Mouse (Mus musculus): Measurements from ENCODE around the gene Wdr19. TPM values are rescaled to one million over a fixed set of nuclear protein-coding genes. Genes with fewer than 3 reads are reported as not detected.
A peak's percentile ranks its signal among the peaks of the same experiment; 100 is the strongest.

Gene Wdr19
- total RNA-seq, 2 experiments from 2014 or later: 18.9 to 20.0 TPM

GRCm38 (mm10) chr5:65181794-65182169, 17.7 kb upstream of the Wdr19 start:
- no peak for DNase-seq (ENCODE audit: extremely low spot score in 1 of 2, low spot score in 2 of 2)
- intact Hi-C loops (cut with DNase I): no loop called here

GRCm38 (mm10) chr5:65182268-65182667, 17.2 kb upstream of the Wdr19 start:
- no peak for DNase-seq (ENCODE audit: extremely low spot score in 1 of 2, low spot score in 2 of 2)
- intact Hi-C loops (cut with DNase I): no loop called here

- intact Hi-C loops (cut with DNase I): no loop called here
- no peak for DNase-seq (ENCODE audit: extremely low spot score in 1 of 2, low spot score in 2 of 2)
These were observed 7.9 kb upstream of the Wdr19 start for GRCm38 (mm10) chr5:65191601-65192000.

DNA sequence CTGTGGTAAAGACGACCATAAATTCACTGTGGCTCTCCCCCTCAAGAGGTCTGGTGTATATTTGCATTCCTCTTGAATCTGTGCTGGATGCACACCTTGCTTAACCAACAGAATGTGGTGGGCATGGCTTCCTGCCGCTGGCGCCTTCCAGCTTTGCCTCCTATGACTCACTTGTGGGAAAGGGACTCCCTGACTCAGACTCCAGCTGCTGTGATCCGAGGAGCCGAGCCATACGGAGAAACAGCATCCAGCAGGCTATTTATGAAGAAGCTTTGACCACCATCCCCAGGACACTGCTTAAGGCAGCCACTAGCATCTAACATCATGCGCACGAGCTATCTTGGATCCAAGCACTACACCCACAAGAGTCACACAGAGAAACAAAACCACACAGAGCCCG, 5.1 kb upstream of the Wdr19 start:
- intact Hi-C loops (cut with DNase I): no loop called here
- no peak for DNase-seq (ENCODE audit: extremely low spot score in 1 of 2, low spot score in 2 of 2)

GRCm38 (mm10) chr5:65204726-65205125, 5.2 kb downstream of the Wdr19 start:
- intact Hi-C loops (cut with DNase I): no loop called here
- no peak for DNase-seq (ENCODE audit: extremely low spot score in 1 of 2, low spot score in 2 of 2)

GRCm38 (mm10) chr5:65213321-65213720, 13.8 kb downstream of the Wdr19 start:
- DNase-seq (ENCODE audit: extremely low spot score in 1 of 2, low spot score in 2 of 2): peak in 1 of 2 experiments; percentile 40
- intact Hi-C loops (cut with DNase I): no loop called here

DNA sequence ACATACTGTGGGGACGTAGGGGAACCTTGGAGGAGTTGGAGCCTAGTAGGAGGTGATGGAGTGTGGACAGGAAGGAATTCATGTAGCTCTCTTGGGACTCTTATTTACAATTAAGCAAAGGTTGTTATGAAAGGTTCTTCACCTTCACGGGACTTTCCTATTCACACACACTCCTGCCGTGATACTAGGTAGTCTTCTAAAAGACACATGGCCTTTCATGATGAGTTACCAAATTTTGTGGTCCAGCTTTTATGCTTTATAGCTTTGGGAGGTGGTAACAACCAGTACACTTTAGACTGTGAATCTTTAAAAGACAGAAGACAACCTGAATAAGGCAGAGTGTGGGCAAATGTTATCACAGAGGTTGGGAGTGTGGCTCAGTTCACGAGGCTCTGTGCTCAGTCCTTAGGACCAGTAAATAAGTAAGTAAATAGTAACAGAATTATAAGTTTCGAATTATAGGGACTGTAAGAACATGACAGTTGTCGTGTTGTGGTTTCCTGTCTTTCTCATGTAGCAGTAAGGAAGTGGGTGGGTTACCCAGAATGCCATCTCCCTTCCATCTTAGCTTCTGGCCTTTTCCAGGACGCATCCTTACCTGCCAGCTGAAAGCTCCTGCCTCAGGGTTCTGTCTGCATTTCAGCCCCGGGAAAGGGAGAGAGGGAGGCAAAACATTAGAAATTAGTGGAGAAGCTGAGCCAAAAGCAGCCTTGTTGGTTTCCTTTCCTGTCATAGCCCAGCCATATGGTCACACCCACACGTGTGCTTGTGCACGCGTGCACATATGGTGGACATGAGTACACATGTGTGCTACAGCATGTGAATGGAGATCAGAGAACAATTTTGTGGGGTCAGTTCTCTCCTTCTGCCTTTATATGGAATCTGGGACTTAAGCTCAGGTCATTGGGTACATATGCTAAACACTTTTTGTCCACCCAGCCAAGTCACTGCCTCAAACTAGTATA, 18.1 kb downstream of the Wdr19 start:
- no peak for DNase-seq (ENCODE audit: extremely low spot score in 1 of 2, low spot score in 2 of 2)
- intact Hi-C loops (cut with DNase I): no loop called here

GRCm38 (mm10) chr5:65221037-65221436, 21.5 kb downstream of the Wdr19 start:
- no peak for DNase-seq (ENCODE audit: extremely low spot score in 1 of 2, low spot score in 2 of 2)
- intact Hi-C loops (cut with DNase I): no loop called here

- no peak for DNase-seq (ENCODE audit: extremely low spot score in 1 of 2, low spot score in 2 of 2)
- intact Hi-C loops (cut with DNase I): no loop called here
These were observed 24.6 kb downstream of the Wdr19 start for GRCm38 (mm10) chr5:65224056-65224455.

DNA sequence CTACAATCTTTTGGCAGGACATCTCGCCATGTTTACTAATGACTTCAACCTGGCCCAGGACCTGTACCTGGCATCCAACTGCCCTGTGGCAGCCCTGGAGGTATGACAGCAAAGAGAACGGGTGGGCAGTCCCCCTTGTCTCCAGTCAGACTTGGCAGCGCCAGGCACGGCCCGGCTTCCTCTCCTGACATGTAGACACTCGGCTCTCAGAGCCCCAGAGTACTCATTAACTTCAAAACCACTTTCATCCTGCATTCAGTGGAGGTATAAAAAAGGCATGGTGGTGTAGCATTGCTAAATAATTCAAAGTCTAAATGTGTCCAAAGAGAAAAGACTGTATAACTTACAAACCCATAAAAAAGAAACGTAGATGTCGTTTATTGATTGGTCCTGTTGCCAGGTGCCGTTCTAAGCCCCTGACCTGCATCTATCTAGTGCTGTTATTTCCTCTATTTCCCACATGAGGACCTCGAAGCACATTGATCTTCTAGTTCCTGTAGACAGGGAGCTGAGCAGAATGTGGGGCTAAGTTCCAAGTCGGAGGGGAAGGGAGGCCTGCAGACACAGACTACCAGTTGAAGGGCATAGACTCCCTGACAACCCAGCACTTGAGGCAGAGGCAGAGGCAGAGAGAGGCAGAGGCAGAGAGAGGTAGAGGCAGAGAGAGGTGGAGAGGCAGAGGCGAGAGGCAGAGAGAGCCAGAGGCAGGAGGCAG, 31.9 kb downstream of the Wdr19 start:
- intact Hi-C loops (cut with DNase I): no loop called here
- DNase-seq (ENCODE audit: extremely low spot score in 1 of 2, low spot score in 2 of 2): no peak

GRCm38 (mm10) chr5:65242740-65243139, 43.2 kb downstream of the Wdr19 start:
- peak in 1 of 2 experiments; percentile 65 for DNase-seq (ENCODE audit: extremely low spot score in 1 of 2, low spot score in 2 of 2)
- intact Hi-C loops (cut with DNase I): loop anchor here (1.0 kb wide), 1 partner anchor 239 kb away; no protein-coding TSS in a partner anchor

DNA sequence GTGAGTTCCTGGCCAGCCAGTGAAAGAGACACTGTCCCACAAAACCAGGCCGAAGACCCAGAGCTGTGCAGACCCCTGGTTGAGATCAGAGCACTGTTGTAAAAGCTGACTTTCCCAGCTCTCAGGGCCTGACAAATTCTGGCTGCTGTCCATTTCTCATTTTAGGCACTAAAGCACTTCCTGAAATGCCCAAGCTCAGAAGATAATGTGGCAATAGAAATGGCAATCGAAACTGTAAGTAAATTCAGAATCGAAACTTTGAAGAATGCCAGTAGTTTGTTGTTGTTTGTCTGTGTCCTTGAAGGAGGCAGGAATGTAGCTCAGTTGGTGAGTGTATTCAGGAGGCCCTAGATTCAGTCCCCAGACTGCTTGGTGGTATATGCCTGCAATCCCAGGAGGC, 47.8 kb downstream of the Wdr19 start:
- no peak for DNase-seq (ENCODE audit: extremely low spot score in 1 of 2, low spot score in 2 of 2)
- intact Hi-C loops (cut with DNase I): no loop called here

- intact Hi-C loops (cut with DNase I): loop anchor here (10.0 kb wide), 1 partner anchor 366 kb away; no protein-coding TSS in a partner anchor
- DNase-seq (ENCODE audit: extremely low spot score in 1 of 2, low spot score in 2 of 2): no peak
These were observed 50.8 kb downstream of the Wdr19 start for GRCm38 (mm10) chr5:65250185-65250855.

DNA sequence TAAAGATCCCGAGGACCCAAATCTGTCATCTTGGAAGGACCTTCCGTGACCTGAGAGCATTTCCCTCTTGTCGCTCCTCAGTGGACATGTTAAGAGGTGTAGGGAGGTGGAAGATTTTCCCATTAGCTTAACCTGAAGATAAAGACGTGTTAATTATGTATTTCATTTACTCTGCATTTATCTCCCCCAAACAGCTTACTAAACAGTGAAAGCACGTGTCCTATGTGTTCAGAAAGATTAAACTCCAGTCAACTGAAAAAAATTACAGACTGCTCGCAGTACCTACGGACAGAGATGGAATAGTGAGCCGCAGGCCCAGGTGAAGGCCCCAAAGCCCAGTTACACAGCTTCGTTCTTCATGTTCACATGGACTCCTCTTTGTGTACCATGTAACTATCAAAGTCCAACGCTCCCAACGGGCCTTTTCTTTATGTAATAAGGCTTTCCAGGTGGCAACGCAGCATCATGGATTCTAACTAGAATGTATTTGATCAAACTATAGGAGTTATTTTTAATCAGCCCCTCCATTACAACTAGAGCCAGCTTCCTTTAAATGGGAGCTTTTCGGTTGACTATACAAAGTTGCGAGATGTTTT, 58.5 kb downstream of the Wdr19 start:
- DNase-seq (ENCODE audit: extremely low spot score in 1 of 2, low spot score in 2 of 2): no peak
- intact Hi-C loops (cut with DNase I): loop anchor here (10.0 kb wide), 1 partner anchor 373 kb away; no protein-coding TSS in a partner anchor

- intact Hi-C loops (cut with DNase I): no loop called here
These were observed 74.5 kb downstream of the Wdr19 start for GRCm38 (mm10) chr5:65273966-65274365.

GRCm38 (mm10) chr5:65279133-65279651, 79.7 kb downstream of the Wdr19 start:
- DNase-seq (ENCODE audit: extremely low spot score in 1 of 2, low spot score in 2 of 2): no peak
- intact Hi-C loops (cut with DNase I): no loop called here

More at GRCm38 (mm10) chr5:65273966-65274365, 74.5 kb downstream of the Wdr19 start:
- no peak for DNase-seq (ENCODE audit: extremely low spot score in 1 of 2, low spot score in 2 of 2)

DNA sequence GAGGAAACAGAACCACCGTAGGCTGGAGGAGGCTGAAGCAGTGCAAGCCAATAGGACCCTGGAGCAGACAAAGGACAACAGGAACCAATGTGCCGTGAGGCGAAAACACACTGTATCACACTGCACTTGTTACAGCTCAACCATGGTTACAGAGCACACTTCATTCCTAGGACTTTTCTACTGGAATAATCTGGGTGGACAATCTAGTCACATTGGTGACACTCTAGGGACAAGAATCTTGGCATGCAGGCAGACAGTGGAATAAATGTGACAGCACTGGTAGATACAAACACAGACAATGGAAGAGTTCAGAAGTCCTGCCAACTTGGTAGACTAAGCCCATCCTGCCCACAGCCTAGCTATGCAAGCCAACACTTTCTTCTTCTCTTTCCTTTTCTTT, 81.7 kb downstream of the Wdr19 start:
- intact Hi-C loops (cut with DNase I): no loop called here
- DNase-seq (ENCODE audit: extremely low spot score in 1 of 2, low spot score in 2 of 2): no peak

DNA sequence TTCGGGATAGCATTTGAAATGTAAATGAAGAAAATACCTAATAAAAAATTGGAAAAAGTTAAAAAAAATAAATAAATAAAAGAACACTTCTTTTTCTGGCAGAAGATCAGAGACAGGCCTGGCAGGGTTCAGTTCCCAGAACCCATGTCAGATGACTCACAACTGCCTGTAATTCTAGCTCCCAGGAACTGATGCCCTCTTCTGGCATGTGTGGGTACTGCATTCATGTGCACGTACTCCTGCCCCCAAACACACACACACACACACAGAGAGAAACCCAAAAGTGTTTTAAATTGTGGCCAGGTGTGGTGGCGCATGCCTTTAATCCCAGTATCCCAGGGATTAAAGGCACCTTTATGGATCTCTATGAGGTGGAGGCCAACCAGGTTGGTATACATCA, 84.7 kb downstream of the Wdr19 start:
- DNase-seq (ENCODE audit: extremely low spot score in 1 of 2, low spot score in 2 of 2): peak in 1 of 2 experiments; percentile 27
- intact Hi-C loops (cut with DNase I): no loop called here
